Mouse (Mus musculus) intestine, embryonic 15.5 days (tissue): Measurements from ENCODE around the gene Zbp1. TPM values are rescaled to one million over a fixed set of nuclear protein-coding genes. Genes with fewer than 3 reads are reported as not detected.

Source experiments
- ATAC-seq: fragments of 200-750 bp; cut with Nextera tagmentation; 2 replicates; pipeline ENCODE4 v1.8.0; 2017; ENCODE audit warnings: moderate TSS enrichment, moderate library complexity
- H3K27ac ChIP-seq: fragments of 300-500 bp; sonication (generic); 2 replicates; pipeline ENCODE4 v1.5.1; 2015; ENCODE audit warnings: mild to moderate bottlenecking, inconsistent platforms
- H3K27me3 ChIP-seq: fragments of 300-500 bp; sonication (generic); replicated peaks from 2 replicates; pipeline ENCODE4 v1.6.1; 2015; ENCODE audit warnings: inconsistent platforms
- H3K36me3 ChIP-seq: fragments of 300-500 bp; sonication (generic); 2 replicates; pipeline ENCODE4 v1.6.1; 2015; ENCODE audit warnings: inconsistent platforms
- H3K4me1 ChIP-seq: fragments of 300-500 bp; sonication (generic); replicated peaks from 2 replicates; pipeline ENCODE4 v1.6.1; 2015; ENCODE audit warnings: inconsistent platforms
- H3K4me2 ChIP-seq: fragments of 300-500 bp; sonication (generic); replicated peaks from 2 replicates; pipeline ENCODE4 v1.6.1; 2015; ENCODE audit warnings: mild to moderate bottlenecking, inconsistent platforms
- H3K4me3 ChIP-seq: fragments of 300-500 bp; sonication (generic); replicated peaks from 2 replicates; pipeline ENCODE4 v1.5.1; 2015; ENCODE audit warnings: inconsistent platforms
- H3K9ac ChIP-seq: fragments of 300-500 bp; sonication (generic); 2 replicates; pipeline ENCODE4 v1.6.1; 2015; ENCODE audit warnings: inconsistent platforms
- H3K9me3 ChIP-seq: fragments of 300-500 bp; sonication (generic); 2 replicates; pipeline ENCODE4 v1.6.1; 2016; ENCODE audit warnings: inconsistent platforms
- WGBS: fragments of 180-500 bp; shearing (Covaris S2); methylation state at CpG from one replicate; pipeline ENCODE4 v1.1.7; 2015; 5-methylcytosine and 5-hydroxymethylcytosine counted together
- polyA plus RNA-seq: library from polyadenylated mRNA; unstranded; fragments of >200 nt; fragmentation: Nextera tagmentation; extraction: Ambion mirVana; gene quantifications from 2 replicates; pipeline ENCODE4 v1.2.1, GENCODE M21; 2015

Gene Zbp1
- polyA plus RNA-seq, 1 experiment from 2014 or later: 0.55 TPM

- WGBS: 23% methylated on average over 3 of the region's 3 CpGs
- Histone ChIP-seq H3K9ac (no peak overlapping the region), H3K4me1 (peaks cover 57% of the 10 kb centered on the region), H3K4me3 (no peak overlapping the region), H3K9me3 (no peaks in the 10 kb centered on the region), H3K4me2 (no peak overlapping the region), H3K27ac (no peak overlapping the region), H3K27me3 (no peaks in the 10 kb centered on the region), H3K36me3 (no peaks in the 10 kb centered on the region)
- peak; percentile 15; the same call in 1 of the 2 replicates for ATAC-seq
Measured at GRCm38 (mm10) chr2:173244108-173244507, 25.4 kb upstream of the Zbp1 start.

DNA sequence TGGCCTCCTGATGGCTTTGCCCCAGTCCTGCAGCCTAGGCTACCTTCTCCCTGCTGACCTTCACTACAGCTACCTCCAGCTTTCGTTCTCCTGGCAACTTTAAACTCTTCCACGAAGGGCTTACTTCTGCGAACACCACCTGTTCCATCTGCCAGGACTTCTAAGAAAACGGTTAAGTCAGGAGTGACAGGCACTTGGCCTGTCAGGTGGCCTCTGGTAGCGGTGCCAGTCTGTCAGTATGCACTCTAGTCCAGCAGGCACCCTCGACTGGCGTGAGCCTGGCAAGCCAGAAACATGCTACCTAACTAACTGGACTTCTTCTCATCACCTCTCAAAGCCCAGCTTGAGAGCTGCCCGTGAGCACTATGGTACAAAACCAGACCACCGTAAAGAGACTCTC lies 24.9 kb upstream of the Zbp1 start:
- Histone ChIP-seq H3K9me3 (no peaks in the 10 kb centered on the region), H3K9ac (no peak overlapping the region), H3K27ac (no peak overlapping the region), H3K4me2 (no peak overlapping the region), H3K27me3 (no peaks in the 10 kb centered on the region), H3K4me3 (no peak overlapping the region), H3K36me3 (no peaks in the 10 kb centered on the region), H3K4me1 (peaks cover 60% of the 10 kb centered on the region)
- ATAC-seq: no peak
- 70% methylated on average over 9 of the region's 9 CpGs for WGBS

GRCm38 (mm10) chr2:173242874-173243273 lies 24.2 kb upstream of the Zbp1 start:
- 38% methylated on average over 12 of the region's 12 CpGs for WGBS
- peak; percentile 54 for ATAC-seq
- no peak overlapping the region for H3K9ac ChIP-seq
- H3K27me3 ChIP-seq: no peaks in the 10 kb centered on the region
- H3K36me3 ChIP-seq: no peaks in the 10 kb centered on the region
- H3K27ac ChIP-seq: no peak overlapping the region
- H3K4me2 ChIP-seq: 0 out of 2 replicates have a peak overlapping the region, but pooled peaks have one; percentile 14
- H3K9me3 ChIP-seq: no peaks in the 10 kb centered on the region
- H3K4me1 ChIP-seq: peaks cover 60% of the 10 kb centered on the region
- no peak overlapping the region for H3K4me3 ChIP-seq

GRCm38 (mm10) chr2:173240738-173241137 lies 22.0 kb upstream of the Zbp1 start:
- 66% methylated on average over 9 of the region's 9 CpGs for WGBS
- Histone ChIP-seq H3K9ac (no peak overlapping the region), H3K4me3 (no peak overlapping the region), H3K27me3 (no peaks in the 10 kb centered on the region), H3K27ac (no peak overlapping the region), H3K4me1 (peaks cover 62% of the 10 kb centered on the region), H3K9me3 (no peaks in the 10 kb centered on the region), H3K36me3 (no peaks in the 10 kb centered on the region), H3K4me2 (no peak overlapping the region)
- no peak for ATAC-seq

DNA sequence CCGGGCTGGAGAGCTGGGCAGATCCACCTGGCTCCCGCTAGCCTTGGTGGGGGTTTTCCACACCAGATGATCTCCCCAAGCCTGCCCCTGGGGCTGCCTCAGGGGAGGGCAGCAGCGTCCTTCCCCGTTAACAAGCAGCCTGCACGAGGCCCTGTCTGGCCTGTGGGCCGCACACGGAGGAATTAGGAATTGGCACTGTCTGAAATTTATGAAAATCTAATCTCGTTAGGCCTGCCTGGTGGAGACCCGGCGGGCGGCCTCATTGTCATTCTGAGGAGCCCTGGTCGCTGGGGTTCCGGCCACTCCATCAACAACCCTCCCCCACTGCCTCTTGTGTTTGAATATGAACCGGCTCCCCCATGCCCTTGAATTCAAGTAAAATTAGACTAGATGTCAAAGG lies 19.8 kb upstream of the Zbp1 start:
- WGBS: 38% methylated on average over 14 of the region's 14 CpGs
- Histone ChIP-seq H3K27me3 (no peaks in the 10 kb centered on the region), H3K4me1 (peaks cover 68% of the 10 kb centered on the region), H3K4me3 (no peak overlapping the region), H3K9me3 (no peaks in the 10 kb centered on the region), H3K36me3 (peaks cover 2% of the 10 kb centered on the region; the same call in 1 of the 2 replicates), H3K4me2 (no peak overlapping the region), H3K9ac (no peak overlapping the region), H3K27ac (0 out of 2 replicates have a peak overlapping the region, but pooled peaks have one; percentile 82)
- ATAC-seq: no peak

DNA sequence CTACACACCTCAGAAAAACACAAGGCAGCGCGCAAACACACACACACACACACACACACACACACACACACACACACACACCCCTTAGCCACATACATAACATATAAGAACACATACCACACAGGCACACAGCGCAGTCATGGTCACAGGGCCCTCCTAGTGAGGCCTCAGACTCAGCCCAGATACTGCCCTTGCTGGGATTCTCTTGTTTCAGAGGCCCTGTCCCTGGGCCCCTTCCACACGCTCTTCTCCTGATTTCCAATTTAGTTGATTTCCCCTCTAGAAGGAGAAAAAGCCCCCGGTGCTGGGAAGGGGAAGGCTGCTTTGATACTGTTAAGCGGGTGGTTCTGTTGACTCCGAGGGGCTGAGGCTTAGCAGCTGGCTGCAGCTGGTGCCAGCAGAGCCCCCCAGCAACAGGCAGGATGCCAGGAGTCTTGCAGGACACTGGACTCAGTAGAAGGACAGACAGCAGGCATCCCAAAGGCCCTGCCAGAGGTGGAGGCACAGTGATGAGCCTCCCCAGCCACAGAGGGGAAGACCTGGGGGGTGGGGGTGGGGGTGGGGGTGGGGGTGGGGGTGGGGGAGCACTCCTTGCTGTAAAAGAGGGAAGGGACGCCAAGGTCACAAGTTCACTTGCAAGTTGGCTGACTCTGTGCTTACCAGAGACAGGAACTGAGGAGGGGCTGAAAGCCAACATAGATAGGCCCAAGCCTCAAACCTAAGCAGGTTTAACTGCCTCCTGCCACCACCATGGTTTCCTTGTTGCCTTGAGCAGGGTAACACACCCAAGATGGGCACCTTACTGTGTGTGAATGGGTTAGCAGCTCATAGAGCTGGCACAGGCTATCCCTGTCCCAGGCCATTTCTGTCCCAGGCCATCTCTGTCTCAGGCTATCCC lies 17.0 kb upstream of the Zbp1 start:
- peaks cover 26% of the 10 kb centered on the region for H3K36me3 ChIP-seq
- H3K4me1 ChIP-seq: peaks cover 79% of the 10 kb centered on the region
- H3K27me3 ChIP-seq: no peaks in the 10 kb centered on the region
- no peak overlapping the region for H3K9ac ChIP-seq
- H3K27ac ChIP-seq: peak overlapping the region; percentile 82
- 43% methylated on average over 8 of the region's 8 CpGs for WGBS
- no peaks in the 10 kb centered on the region for H3K9me3 ChIP-seq
- no peak overlapping the region for H3K4me3 ChIP-seq
- H3K4me2 ChIP-seq: peak overlapping the region; percentile 24
- peak; percentile 49 for ATAC-seq

- WGBS: 87% methylated on average over 8 of the region's 8 CpGs
- no peak overlapping the region for H3K27ac ChIP-seq
- no peaks in the 10 kb centered on the region for H3K27me3 ChIP-seq
- peaks cover 68% of the 10 kb centered on the region for H3K4me1 ChIP-seq
- H3K9me3 ChIP-seq: no peaks in the 10 kb centered on the region
- H3K36me3 ChIP-seq: peaks cover 34% of the 10 kb centered on the region
- no peak for ATAC-seq
- no peak overlapping the region for H3K9ac ChIP-seq
- no peak overlapping the region for H3K4me3 ChIP-seq
- no peak overlapping the region for H3K4me2 ChIP-seq
Measured at GRCm38 (mm10) chr2:173232766-173233099, 14.0 kb upstream of the Zbp1 start.

- Histone ChIP-seq H3K27me3 (no peaks in the 10 kb centered on the region), H3K27ac (no peak overlapping the region), H3K4me3 (no peak overlapping the region), H3K4me2 (no peak overlapping the region), H3K9ac (no peak overlapping the region), H3K36me3 (peaks cover 34% of the 10 kb centered on the region), H3K9me3 (no peaks in the 10 kb centered on the region), H3K4me1 (peaks cover 64% of the 10 kb centered on the region)
- 77% methylated on average over 22 of the region's 22 CpGs for WGBS
- ATAC-seq: peak; percentile 13; the same call in 1 of the 2 replicates
Measured at GRCm38 (mm10) chr2:173232065-173232765, 13.5 kb upstream of the Zbp1 start.

DNA sequence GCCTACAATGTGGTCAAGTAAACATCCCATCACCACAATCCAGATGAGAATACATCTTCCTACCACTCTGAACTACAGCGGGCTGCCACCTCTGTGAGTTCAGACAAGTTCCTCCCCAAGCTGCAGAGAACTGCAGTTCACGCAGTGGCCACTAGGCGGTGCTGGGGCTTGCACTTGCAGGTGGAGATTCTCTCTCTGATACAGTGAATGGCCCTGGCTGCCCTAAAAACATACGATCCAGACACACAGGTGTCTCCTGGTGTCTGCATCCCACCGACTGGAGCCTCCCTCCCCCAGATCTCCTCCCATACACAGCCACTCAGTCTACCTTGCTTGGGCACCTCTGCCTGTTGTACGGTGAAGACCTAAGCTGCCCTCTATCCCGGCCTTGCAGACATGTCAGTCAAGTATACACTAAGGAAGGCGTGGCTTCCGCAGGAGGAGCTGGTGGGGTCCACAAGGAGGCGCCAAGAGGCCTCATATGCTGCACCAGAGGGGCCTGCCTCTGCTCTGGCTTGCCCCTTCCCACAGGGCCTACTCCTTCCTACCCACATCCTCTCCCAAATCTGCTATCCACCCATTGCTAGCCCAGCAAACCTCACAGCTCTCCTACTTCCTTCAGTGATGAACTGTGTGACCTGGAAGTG lies 11.0 kb upstream of the Zbp1 start:
- Histone ChIP-seq H3K27me3 (no peaks in the 10 kb centered on the region), H3K4me2 (peak overlapping the region; percentile 33; the same call in 1 of the 2 replicates), H3K9me3 (no peaks in the 10 kb centered on the region), H3K4me1 (peaks cover 52% of the 10 kb centered on the region), H3K9ac (no peak overlapping the region), H3K27ac (0 out of 2 replicates have a peak overlapping the region, but pooled peaks have one; percentile 4), H3K4me3 (no peak overlapping the region), H3K36me3 (peaks cover 34% of the 10 kb centered on the region)
- ATAC-seq: peak; percentile 79
- 8% methylated on average over 10 of the region's 10 CpGs for WGBS

GRCm38 (mm10) chr2:173228567-173228966 lies 9.8 kb upstream of the Zbp1 start:
- Histone ChIP-seq H3K9ac (no peak overlapping the region), H3K9me3 (no peaks in the 10 kb centered on the region), H3K4me1 (peaks cover 47% of the 10 kb centered on the region), H3K36me3 (peaks cover 33% of the 10 kb centered on the region), H3K27ac (no peak overlapping the region), H3K4me2 (no peak overlapping the region), H3K4me3 (no peak overlapping the region), H3K27me3 (no peaks in the 10 kb centered on the region)
- 85% methylated on average over 8 of the region's 8 CpGs for WGBS
- no peak for ATAC-seq

DNA sequence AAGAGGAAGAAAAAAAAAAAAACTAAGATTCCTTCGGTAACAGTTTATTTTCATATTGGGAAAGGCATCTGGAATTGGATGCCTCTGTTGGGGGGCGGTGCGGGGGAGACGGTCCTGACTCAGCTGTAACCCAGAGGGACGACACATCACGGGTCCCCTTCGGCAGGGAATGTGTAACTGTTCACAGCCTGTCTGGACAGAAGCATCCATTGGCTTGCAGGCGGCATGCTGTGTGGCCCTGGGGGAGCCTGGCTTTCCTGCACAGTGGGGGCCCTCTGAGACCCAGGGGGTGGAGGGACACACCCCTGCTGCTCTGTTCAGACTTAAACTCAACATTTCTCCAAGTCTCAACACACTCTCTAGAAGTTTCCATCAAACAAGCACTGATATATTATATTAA lies 8.1 kb upstream of the Zbp1 start:
- H3K27me3 ChIP-seq: no peaks in the 10 kb centered on the region
- no peak overlapping the region for H3K9ac ChIP-seq
- no peak overlapping the region for H3K4me3 ChIP-seq
- ATAC-seq: no peak
- H3K4me2 ChIP-seq: no peak overlapping the region
- no peak overlapping the region for H3K27ac ChIP-seq
- H3K9me3 ChIP-seq: no peaks in the 10 kb centered on the region
- 74% methylated on average over 8 of the region's 8 CpGs for WGBS
- H3K4me1 ChIP-seq: peaks cover 30% of the 10 kb centered on the region
- peaks cover 17% of the 10 kb centered on the region for H3K36me3 ChIP-seq

GRCm38 (mm10) chr2:173225906-173226305 lies 7.2 kb upstream of the Zbp1 start:
- no peak overlapping the region for H3K27ac ChIP-seq
- no peak overlapping the region for H3K4me3 ChIP-seq
- ATAC-seq: no peak
- H3K4me1 ChIP-seq: peaks cover 26% of the 10 kb centered on the region; the same call in 1 of the 2 replicates
- no peak overlapping the region for H3K9ac ChIP-seq
- no peaks in the 10 kb centered on the region for H3K27me3 ChIP-seq
- no peaks in the 10 kb centered on the region for H3K9me3 ChIP-seq
- WGBS: 76% methylated on average over 7 of the region's 7 CpGs
- peaks cover 8% of the 10 kb centered on the region; the same call in 1 of the 2 replicates for H3K36me3 ChIP-seq
- no peak overlapping the region for H3K4me2 ChIP-seq
